25 mouse cellular contexts compared by ENCODE assay signal in the genomic region with DNA sequence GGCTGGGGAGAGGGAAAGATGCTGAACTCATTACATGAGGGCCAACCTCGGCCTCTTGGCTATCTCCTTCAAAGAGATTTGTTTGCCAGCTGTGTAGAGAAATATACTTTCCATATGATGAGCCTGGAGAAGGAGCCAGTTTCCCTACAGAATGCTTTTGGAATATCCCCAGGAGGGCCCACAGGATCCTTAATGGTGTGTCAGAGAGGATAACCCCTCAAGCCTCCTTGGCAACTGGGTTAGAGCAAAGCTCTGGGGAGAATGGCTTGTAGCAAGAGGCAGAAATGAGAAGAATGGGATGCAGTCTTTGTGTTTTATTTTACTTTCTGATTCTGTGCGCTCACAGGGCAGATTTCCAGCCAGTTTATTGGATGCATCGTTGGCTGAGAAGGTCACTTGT.
DNase-seq lines count a peak whose midpoint lies in the region; ATAC-seq and TF ChIP-seq lines count a peak whose summit lies in the region.
"Had no signal": no experiment of that assay in that cellular context is flagged by ENCODE, and none has a peak within 500 bp of the region (broad histone marks: within the 10 kb centered on the region; RNA-seq: fewer than 3 reads in every experiment).

No protein-coding gene starts in this region.

- no peaks in the 10 kb centered on the region for H3K36me3 ChIP-seq in embryonic facial prominence, embryonic 14.5 days (ENCODE audit: control insufficient read depth, insufficient read depth, low read length)
- H3K36me3 ChIP-seq in embryonic facial prominence, embryonic 10.5 days (replicated peaks) = no peaks in the 10 kb centered on the region
- H3K36me3 ChIP-seq: embryonic facial prominence, embryonic 12.5 days; forebrain, embryonic 12.5 days; forebrain, embryonic 15.5 days; heart, embryonic 12.5 days; heart, embryonic 15.5 days; hindbrain, embryonic 10.5 days; hindbrain, embryonic 13.5 days had no signal

- no peak for TF ChIP-seq CTCF in gastrocnemius, adult 2 months (IDR thresholded peaks at IDR 0.05)

- 73% methylated on average over 3 of the region's 3 CpGs for WGBS in embryonic facial prominence, embryonic 14.5 days
- WGBS in embryonic facial prominence, embryonic 10.5 days = 91% methylated on average over 3 of the region's 3 CpGs

- no peaks in the 10 kb centered on the region for H3K4me1 ChIP-seq in embryonic facial prominence, embryonic 14.5 days (ENCODE audit: control insufficient read depth, insufficient read depth, low read length)
- H3K4me1 ChIP-seq in embryonic facial prominence, embryonic 10.5 days = 0 out of 2 replicates have a peak, but pooled peaks cover 2% of the 10 kb centered on the region
- H3K4me1 ChIP-seq: embryonic facial prominence, embryonic 12.5 days; forebrain, embryonic 12.5 days; forebrain, embryonic 15.5 days; hindbrain, embryonic 10.5 days; hindbrain, embryonic 13.5 days had no signal

- no peak overlapping the region for H3K4me2 ChIP-seq in embryonic facial prominence, embryonic 14.5 days (ENCODE audit: low read depth, low read length)
- H3K4me2 ChIP-seq: embryonic facial prominence, embryonic 12.5 days; forebrain, embryonic 12.5 days; forebrain, embryonic 15.5 days; heart, embryonic 12.5 days; heart, embryonic 15.5 days; hindbrain, embryonic 13.5 days had no signal

- H3K9me3 ChIP-seq in embryonic facial prominence, embryonic 14.5 days (ENCODE audit: control insufficient read depth, low read length) = no peaks in the 10 kb centered on the region
- no peaks in the 10 kb centered on the region for H3K9me3 ChIP-seq in embryonic facial prominence, embryonic 10.5 days
- H3K9me3 ChIP-seq: embryonic facial prominence, embryonic 12.5 days; forebrain, embryonic 12.5 days; forebrain, embryonic 15.5 days; heart, embryonic 12.5 days; heart, embryonic 15.5 days; hindbrain, embryonic 10.5 days; hindbrain, embryonic 13.5 days had no signal

- no peak for ATAC-seq in embryonic facial prominence, embryonic 14.5 days (ENCODE audit: low read depth)
- ATAC-seq: activated CD4-positive, CD25-positive, alpha-beta regulatory T cell, adult 4 months; forebrain, embryonic 15.5 days; hindbrain, embryonic 16.5 days had no signal

- no peak overlapping the region for H3K9ac ChIP-seq in embryonic facial prominence, embryonic 14.5 days (ENCODE audit: low read depth, low read length)
- H3K9ac ChIP-seq: embryonic facial prominence, embryonic 12.5 days; forebrain, embryonic 12.5 days; forebrain, embryonic 15.5 days; heart, embryonic 12.5 days; heart, embryonic 15.5 days; hindbrain, embryonic 13.5 days had no signal

- intact Hi-C loops in gastrocnemius, adult 2 months (cut with DNase I) = loop anchor here (10.0 kb wide), 1 partner anchor 351 kb away; a partner anchor contains a TSS

- H3K27ac ChIP-seq in embryonic facial prominence, embryonic 14.5 days (replicated peaks; ENCODE audit: low read depth, low read length) = no peak overlapping the region
- H3K27ac ChIP-seq in embryonic facial prominence, embryonic 10.5 days (replicated peaks) = no peak overlapping the region
- no peak overlapping the region for H3K27ac ChIP-seq in gastrocnemius, adult 2 months
- H3K27ac ChIP-seq: embryonic facial prominence, embryonic 12.5 days; forebrain, embryonic 12.5 days; forebrain, embryonic 15.5 days; heart, embryonic 15.5 days; hindbrain, embryonic 10.5 days; hindbrain, embryonic 13.5 days had no signal

- no peak overlapping the region for H3K4me3 ChIP-seq in embryonic facial prominence, embryonic 14.5 days (ENCODE audit: low read depth, low read length)
- no peak overlapping the region for H3K4me3 ChIP-seq in embryonic facial prominence, embryonic 10.5 days
- no peak overlapping the region for H3K4me3 ChIP-seq in gastrocnemius, adult 2 months
- H3K4me3 ChIP-seq: embryonic facial prominence, embryonic 12.5 days; erythroblast, embryonic 14.5 days; forebrain, embryonic 12.5 days; forebrain, embryonic 15.5 days; heart, embryonic 12.5 days; heart, embryonic 15.5 days; hindbrain, embryonic 10.5 days; hindbrain, embryonic 13.5 days had no signal

- peak; percentile 50 for DNase-seq in embryonic facial prominence, embryonic 14.5 days (ENCODE audit: low spot score)
- no peak for DNase-seq in embryonic facial prominence, embryonic 10.5 days (ENCODE audit: low spot score)
- DNase-seq in gastrocnemius, postnatal 25 days = peak; percentile 10
- no peak for DNase-seq in gastrocnemius, adult 2 months
- peak; percentile 16 for DNase-seq in urinary bladder, postnatal 14 days (ENCODE audit: low spot score)
- no peak for DNase-seq in urinary bladder, postnatal 10 days (ENCODE audit: low spot score)
- no peak for DNase-seq in ovary, postnatal 10 days (ENCODE audit: low spot score)
- DNase-seq: adrenal gland, postnatal 10 days; adrenal gland, postnatal 36 days; cerebellum, adult 18-20 months; cerebellum, adult 9-10 months; cerebellum, postnatal 14 days; heart, adult 18-20 months; heart, postnatal 10 days; heart, postnatal 36 days had no signal

- H3K27me3 ChIP-seq in embryonic facial prominence, embryonic 14.5 days (replicated peaks; ENCODE audit: control insufficient read depth, insufficient read depth, low read length) = no peaks in the 10 kb centered on the region
- no peaks in the 10 kb centered on the region for H3K27me3 ChIP-seq in embryonic facial prominence, embryonic 10.5 days (replicated peaks; ENCODE audit: low read depth, poor library complexity, severe bottlenecking)
- H3K27me3 ChIP-seq: embryonic facial prominence, embryonic 12.5 days; forebrain, embryonic 12.5 days; forebrain, embryonic 15.5 days; heart, embryonic 12.5 days; heart, embryonic 15.5 days; hindbrain, embryonic 13.5 days had no signal

Comparison
In these comparisons a context has a peak if more than half of its experiments do, and no peak if none do; other contexts are left out.
1. DNase-seq: peak in embryonic facial prominence, embryonic 14.5 days (single experiment), gastrocnemius, postnatal 25 days (single experiment) and urinary bladder, postnatal 14 days (single experiment); none in embryonic facial prominence, embryonic 10.5 days (single experiment), gastrocnemius, adult 2 months (single experiment), urinary bladder, postnatal 10 days (single experiment) and ovary, postnatal 10 days (single experiment).